Mouse (Mus musculus) small intestine, adult 2 months (tissue): ENCODE results near the gene Dennd1a.

Source experiments
- CTCF ChIP-seq: fragments of 200-500 bp; IDR thresholded peaks from 2 replicates; pipeline ENCODE4 v1.5.1; 2012; ENCODE audit warnings: low read depth, mild to moderate bottlenecking, control low read depth, inconsistent platforms, low read length, moderate library complexity, mixed read lengths; ENCODE audit not compliant: insufficient replicate concordance, insufficient read length; ENCODE audit errors: extremely low read depth
- POLR2A ChIP-seq: fragments of 200-500 bp; IDR thresholded peaks from 2 replicates; pipeline ENCODE4 v1.6.1; 2012; ENCODE audit warnings: low read depth, mild to moderate bottlenecking, control low read depth, inconsistent platforms, low read length, moderate library complexity

DNA sequence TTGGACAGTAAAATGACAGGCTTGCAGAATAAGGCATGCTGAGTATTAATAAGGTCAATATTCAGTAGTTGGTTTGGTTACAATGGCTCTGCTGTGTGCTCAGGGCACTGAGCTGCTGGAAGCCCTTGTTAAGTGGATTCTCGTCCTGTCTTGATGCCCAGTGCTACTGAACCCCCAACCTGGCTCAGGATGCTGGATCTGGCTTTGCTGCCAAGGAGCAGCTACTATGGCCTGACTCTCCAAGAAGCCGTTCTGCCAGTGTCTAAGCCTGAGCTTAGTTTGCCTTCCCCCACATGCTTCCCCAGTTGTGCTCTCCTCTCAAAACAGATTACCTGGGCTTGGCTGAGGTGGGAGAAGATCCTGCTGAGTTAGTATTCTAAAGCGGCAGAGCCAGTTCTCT lies 25.7 kb upstream of the Dennd1a start:
- TF ChIP-seq POLR2A (no peak), CTCF (no peak)
